Mouse (Mus musculus): ENCODE measurements around the gene Arhgdia.
"Not testable (repeated sequence)": the region's sequence is repeated elsewhere in the genome, so short reads cannot be mapped to it uniquely, and the experiment has no call there.

Gene Arhgdia

DNA sequence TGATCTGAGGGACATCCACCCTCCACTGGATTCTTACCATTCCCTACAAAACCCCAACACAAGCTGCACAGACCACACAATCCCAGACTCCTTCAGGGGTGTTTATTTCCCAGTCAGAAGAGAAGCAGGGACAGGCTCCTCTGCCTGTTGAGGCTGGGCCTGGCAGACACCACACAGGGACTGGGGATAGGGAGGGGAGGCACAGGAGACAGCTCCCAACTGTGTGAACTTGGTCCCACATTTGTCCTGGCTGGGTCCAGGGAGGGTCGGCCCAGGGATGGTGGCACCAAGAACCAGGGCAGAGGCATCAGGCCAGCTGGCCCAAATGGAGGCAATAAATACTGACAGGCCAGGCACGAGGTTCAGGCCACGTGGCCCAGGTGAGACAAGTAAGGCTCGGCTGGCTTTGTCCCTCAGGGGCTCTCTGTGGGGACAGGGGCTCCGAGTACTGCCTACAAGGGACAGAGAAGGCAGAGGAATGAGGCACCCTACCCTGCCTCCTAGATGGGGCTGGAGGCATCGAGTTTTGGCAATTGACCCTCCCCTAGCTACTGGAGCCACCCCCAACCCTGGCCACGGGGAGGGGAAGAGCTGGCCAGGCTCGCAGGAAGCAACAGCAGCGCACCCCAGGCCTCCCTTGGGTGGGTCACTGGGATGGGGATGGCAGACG is 3.3 kb downstream of the Arhgdia start:
- no peak for DNase-seq (ENCODE audit: low read depth)

DNA sequence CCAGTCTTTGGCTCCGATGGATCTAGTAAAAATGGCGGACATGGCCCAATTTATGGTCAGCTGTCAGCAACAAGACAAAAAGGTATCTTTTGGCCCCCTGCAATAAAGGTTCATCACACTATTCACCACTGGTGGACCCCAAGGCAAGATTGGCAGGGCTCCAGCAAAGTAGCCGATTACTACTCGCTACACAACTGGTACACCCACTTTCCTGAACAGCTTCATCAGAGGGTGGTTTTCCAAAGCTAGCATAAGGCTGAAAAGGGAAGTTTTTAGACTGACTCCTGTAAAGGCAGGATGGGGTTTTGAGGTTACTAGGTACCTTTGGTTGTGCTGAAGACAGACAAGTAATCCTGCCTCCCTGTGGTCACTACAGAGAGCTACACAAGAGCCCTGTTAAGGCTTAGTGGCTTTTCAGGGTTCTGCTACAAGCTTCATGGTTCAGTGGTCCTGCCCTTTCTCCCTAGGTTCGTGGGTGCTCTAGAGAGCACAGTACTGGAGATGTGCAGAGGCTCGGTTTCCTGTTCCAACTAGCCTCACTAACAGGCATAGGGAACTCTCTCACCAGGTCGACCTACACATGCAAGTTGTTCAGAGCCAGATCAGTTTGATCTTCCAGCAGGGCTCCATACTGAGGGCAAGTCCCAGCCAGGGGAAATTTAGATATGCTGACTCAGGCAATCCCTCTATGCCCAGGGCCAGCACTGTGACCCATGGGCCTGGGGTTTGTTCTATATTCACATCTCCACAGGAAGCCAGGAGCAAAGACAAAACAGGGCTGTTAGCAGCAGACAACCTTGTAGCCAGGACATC is 4.0 kb downstream of the Arhgdia start:
- DNase-seq (ENCODE audit: low read depth): no peak

DNA sequence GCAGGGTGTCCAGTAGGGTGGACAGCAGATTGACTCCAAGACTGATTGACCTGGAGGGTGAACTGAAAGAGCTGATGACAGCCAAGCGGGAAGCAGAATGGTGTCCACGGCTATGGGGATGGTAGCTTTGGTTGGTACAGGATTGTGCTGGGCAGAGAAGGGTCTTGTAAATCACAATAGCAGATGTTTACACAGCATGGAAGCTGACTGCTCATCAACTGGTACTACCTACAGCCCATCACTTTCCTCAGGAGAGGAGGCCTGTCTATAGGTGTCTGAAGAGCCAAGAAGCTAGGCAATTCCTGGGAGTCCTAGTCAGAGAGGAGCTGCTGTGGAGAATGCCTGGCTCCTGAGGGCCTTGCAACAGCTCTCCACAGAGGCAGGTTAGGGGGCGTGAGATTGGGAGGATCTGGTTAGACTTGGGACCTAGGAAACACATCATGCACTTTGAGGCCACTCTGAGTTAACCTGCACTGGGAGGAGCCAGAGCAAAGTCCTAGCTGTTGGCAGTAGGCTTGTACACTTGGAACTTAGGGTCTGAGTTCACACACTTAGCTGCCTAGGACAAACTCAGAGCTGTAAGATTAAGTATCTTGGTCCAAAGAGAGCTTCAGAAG is 5.0 kb downstream of the Arhgdia start:
- DNase-seq (ENCODE audit: low read depth): no peak

DNA sequence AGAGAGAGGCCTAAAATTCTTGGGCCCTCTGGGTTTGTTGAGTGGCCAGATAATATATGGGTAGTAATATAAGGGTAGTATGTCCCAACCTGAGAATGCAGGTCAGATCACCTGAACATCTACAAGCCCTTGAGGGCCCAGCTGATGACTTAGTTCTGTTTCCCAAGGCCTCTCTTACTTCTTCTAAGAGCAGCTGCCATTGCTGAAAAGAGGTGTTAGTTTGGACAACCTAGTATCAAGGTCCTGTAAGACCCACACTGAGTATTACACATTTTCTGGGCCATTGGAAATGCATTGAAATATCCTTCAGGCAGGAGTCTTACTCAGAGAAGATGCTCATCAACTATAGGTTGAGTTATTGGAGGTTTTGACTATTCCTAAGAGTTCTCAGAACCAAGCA is 5.5 kb downstream of the Arhgdia start:
- DNase-seq (ENCODE audit: low read depth): no peak

DNA sequence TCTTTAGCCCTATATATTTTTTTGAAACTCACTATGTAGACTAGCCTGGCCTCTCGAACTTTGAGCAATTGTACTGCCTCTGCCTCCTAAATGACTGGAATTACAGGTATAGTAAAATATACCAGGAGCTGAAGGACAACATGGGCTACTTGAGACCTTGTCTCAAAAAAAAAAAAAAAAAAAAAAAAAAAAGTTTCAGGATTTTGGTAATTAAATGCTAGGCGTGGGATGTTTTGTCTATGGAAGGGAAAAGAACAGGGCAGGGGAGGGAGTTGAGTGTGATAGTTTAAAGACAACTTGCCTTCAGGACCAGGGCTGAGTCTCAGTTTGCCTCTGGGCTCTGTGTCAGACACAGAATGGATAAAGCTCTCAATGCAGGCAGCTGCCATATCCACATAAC is 6.4 kb downstream of the Arhgdia start:
- no peak for DNase-seq (ENCODE audit: low read depth)

DNA sequence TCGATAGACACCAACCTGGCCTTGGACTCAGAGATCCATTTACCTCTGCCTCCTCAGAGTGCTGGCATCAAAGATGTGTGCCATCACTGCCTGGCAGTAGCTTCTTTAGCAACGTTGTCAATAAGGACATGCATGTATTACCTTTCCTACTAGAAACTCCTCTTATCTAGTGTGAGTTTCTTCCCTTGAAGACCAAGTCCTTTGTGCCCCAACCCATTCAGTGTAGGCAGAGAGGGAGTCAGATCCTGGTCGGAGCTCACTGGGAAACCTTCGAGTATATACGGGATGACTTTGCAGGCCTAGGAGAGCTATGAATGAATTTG is 7.2 kb downstream of the Arhgdia start:
- DNase-seq (ENCODE audit: low read depth): no peak

DNA sequence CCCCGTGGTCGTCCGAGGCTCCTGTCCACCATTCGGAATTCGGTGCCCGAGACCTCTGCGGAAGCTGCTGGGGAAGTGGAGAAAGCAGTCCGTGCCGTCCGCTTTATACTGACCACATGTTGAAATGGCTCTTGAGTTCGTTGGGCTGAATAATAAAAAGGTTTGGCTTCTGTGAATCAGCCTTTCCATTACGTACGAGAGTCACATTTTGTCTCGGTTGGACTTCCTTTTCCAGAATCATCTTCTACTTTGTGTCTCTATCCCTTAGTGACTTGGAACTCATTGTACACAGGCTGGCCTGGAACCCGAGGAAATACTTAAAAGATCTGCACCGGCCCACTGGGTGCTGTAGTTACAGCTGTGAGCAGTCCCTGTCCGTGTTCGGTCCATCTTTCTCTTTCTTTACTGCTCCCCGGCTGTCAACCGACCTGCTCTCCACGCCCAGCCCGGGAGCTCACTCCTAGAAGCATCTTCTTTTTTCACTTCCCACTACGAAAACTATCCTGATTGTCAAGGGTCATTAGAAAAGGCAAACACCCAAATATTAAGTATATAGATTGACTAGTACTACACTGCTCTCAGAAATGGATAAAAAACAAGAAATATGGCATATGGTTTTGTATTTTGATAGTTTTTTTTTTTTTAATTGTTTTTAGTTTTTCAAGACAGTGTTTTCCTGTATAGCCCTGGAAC is 7.7 kb downstream of the Arhgdia start:
- no peak for DNase-seq (ENCODE audit: low read depth)

DNA sequence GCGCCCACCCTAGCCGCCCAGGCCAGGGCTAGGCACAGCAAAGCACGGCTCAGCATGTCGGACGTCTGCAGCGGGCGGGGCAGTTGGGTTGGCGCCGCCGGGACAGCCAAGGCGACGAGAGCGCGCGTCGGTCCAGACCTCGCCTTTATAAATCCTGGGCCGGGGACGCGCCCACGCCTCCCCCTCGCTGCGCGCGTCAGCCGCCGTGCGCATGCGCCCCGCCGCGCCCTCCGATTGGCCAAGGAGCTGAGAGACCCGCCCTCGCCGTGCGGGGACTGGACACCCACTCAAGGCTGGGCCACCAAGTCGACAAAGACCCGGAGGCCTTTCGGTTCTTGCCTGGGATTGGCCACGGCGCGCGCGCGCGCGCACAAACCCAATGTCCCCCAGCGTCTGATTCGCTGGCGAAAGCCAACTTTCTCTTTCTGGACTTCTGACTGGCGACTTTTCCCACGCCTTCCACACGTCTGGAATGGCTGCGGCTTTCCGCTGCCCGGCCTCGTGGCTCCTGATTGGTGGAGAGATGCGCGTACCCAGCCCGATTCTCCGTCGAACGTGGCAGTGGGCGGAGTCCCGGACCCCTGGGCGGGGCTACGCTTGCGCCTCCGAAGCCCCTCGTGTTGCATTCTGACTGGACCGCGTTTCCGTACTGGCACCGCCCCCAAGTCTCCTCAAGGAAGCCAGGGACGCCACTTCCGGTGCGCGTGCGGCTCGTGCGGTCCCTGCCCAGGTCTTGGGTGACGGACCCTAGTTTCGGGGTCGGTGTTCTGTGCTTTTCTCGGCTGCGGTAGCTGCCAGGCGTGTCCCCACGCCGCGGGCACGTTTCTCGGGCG is 8.5 kb downstream of the Arhgdia start, which contains the start of gene P4hb:
TSS of gene P4hb (minus strand) at position 502 of the 833 bp plus-strand sequence.
- peak; percentile 98 for DNase-seq (ENCODE audit: low read depth)

DNA sequence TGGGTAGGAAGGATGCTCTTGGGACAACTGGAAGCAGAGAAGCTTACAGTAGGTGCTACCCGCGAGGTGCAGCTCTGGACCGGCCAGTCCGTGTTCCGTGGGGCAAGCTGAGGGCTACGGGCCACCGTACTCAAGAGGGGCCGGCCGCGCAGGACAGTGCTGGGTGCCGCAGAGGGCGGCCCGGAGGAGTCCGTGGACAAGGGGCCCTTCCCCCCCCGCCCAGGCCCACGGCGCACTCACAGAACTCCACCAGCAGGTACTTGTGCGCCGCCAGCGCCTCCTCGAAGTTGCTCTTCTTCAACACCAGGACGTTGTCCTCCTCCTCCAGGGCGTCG is 9.0 kb downstream of the Arhgdia start:
- DNase-seq (ENCODE audit: low read depth): no peak

DNA sequence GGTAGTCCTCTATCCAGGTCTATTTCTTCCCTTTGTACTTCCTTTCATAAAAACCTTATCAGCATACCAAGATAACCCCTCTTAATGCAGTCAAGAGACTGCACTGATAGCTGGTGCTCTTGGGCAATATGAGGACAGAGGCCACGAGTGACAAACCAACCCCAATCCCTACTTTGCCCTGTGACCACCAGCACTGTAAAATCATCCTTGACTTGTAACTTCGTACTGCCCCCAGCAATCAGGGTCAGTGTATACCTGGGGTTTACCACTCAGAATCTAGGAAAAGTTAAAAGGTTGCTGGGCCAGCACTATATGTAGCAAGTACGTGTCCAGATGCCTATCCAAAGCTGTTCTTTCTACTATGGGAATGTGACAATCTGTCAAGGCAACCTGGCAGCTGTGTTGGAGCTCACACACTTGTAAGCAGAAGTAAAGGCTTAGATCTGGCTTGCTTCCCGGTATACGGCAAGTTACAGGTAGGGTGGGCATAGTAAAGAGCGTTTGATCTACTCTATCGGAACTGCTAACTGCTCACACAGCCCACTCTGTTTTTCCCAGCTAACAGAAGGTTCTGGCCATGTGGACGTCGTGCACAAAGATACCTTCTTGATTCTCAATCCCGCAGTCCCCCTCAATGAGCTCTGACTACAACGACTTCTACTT is 9.5 kb downstream of the Arhgdia start:
- no peak for DNase-seq (ENCODE audit: low read depth)

DNA sequence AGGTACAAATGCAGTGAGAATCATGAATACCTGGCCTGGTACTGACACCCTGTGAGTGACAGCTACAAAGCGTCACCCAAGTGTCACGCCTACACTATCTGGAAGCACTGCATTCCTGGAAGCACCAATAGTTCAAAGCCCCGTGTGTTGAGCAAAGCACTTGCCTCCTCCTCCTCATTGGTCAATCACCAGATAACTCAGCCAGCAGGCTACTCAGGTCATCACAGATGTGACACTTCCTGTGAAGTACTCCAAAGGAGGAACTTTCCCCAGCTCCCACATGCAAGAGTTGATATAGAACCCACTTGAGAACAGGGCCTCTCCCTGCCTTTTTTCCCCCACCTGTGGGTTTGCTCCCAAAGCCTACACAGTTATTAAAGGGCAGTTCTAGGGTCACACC is 10.3 kb downstream of the Arhgdia start:
- DNase-seq (ENCODE audit: low read depth): no peak

DNA sequence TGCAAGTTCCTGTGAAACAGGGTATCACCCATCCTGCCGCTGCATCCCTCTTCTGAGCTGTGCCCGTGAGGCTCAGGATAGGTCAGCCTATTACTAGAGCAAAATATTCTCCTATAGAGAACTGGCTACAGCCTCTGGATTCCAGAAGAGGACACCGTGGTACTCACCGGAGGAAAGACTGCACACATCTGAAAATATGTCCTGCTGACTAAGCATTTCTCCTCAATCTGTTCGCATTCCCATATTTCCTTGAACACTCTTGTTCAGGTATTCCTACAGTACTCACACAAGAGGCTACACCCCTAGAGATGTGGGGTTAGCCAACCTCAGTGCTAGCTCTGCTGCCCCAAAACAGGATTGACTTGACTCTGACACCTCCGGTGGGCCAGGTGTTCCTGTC is 13.1 kb downstream of the Arhgdia start:
- no peak for DNase-seq (ENCODE audit: low read depth)

DNA sequence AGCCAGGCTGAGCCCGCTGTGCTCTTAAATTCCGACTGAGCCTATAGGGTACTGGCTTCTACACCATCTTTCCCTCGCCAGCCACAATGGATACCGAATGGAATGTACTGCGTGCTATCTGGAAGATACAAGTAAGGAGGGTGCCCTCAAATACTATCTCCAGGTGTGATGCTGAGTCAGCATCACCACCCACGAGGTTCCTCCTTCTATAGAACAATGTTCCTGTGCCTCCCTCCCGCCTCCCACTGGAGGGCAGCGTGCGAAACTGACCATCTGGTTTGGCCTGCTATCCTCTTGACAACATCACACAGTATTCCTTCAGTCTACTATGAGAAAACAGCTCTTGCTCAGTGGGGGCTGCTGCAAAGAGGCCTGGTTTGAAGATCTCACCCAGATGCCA is 16.3 kb downstream of the Arhgdia start:
- DNase-seq (ENCODE audit: low read depth): no peak

DNA sequence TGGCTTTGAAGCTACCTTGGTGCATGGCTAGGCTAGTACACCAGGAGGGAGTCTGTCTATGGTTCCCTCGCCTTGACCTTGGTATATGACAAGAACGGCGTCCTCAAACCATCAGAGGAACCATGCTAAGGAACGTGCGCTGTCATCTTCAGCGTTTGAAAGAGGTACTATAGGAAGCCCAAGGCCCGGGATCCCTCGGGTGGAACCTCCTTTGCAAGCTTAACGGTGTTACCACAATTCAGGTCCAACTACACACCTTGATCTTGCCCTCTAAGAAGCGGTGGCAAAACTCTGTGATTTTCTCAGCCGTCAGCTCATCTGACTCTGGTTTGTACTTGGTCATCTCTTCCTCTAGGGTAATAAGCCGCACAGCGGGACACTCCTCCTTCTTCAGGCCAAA is 18.5 kb downstream of the Arhgdia start:
- DNase-seq (ENCODE audit: low read depth): no peak

DNA sequence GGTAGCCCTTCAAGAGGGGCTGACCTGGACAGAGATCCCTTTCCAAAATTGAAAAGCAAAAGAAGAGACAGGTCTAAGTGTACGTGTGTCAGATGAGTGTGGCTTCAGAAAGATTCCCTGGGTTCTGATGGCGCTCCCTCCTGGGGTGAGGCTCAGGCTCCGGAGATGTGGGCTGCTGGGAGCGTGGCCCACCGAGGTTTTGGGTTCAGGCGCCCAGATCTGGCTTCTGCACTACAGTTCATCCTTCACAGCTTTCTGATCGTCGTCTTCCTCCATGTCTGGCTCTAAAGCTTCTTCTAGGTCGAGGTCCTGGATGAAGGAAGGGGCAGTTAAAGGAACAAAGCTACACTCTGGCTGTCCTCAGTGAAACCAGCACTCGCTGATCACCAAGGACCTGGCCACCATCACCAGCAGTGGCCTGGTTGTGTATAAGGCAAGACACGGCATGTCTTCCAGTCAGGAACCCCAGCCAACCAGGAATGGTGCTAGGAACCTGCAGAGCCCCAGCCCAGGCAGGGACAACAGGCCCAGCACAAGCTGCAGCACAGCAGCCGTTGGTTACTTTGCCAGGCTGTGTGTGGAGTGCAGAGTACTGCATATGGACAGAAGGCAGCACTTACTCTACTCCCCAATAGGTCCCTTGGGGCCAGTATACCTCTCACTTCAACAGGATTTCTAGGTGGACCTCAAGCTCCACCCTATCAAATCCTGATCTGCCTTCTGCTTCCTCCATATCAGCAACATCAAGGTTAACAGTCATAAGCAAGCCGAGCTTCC is 20.3 kb downstream of the Arhgdia start:
- no peak for DNase-seq (ENCODE audit: low read depth)

DNA sequence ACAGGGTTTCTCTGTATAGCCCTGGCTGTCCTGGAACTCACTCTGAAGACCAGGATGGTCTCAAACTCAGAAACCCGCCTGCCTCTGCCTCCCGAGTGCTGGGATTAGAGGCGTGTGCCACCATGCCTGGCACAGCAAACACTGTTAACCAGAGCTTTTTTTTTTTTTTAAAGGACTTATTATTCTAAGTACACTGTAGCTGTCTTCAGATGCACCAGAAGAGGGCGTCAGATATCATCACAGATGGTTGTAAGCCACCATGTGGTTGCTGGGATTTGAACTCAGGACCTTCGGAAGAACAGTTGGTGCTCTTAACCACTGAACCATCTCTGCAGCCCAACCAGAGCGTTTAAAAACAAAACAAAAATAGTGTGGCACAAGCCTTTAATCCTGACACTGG is 22.6 kb downstream of the Arhgdia start:
- not testable (repeated sequence) for DNase-seq (ENCODE audit: low read depth)

DNA sequence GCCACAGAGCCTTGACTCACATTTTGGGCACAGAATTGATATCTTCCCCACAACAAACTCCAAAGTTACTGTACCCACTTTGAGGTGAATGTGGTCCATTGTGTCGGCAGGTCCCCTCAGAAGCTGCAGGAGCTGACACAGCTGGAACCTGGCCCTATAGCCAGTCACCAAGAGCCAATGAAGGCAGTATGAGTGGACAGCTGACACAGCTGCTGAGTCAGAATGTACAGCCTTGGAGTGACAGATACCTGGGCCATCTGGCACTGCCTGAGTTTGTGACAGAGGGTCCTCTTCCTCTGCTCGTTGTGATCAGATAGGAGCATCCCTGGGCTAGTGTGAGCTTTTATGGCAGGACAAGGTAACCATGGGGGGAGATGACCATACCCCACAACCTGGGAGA is 26.2 kb downstream of the Arhgdia start:
- no peak for DNase-seq (ENCODE audit: low read depth)

DNA sequence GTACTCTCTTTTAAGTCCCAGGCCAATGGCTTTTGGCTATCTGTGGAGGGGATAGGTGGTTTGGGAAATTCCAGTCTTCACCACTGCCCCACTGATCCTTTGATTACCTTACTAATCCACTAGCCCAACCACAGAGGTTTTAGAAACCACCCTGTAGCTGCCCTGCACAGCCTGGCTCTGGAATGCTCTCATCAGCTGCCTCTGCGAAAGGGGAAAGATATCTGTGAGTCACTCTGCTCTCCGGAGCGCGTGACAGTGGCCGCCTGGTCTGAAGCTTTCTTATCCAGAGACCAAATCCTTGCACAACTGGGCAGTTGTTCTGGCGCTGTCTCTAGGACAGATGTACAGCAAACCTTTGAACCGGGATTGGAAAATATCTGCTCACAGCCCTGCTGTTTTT is 26.6 kb downstream of the Arhgdia start:
- no peak for DNase-seq (ENCODE audit: low read depth)

DNA sequence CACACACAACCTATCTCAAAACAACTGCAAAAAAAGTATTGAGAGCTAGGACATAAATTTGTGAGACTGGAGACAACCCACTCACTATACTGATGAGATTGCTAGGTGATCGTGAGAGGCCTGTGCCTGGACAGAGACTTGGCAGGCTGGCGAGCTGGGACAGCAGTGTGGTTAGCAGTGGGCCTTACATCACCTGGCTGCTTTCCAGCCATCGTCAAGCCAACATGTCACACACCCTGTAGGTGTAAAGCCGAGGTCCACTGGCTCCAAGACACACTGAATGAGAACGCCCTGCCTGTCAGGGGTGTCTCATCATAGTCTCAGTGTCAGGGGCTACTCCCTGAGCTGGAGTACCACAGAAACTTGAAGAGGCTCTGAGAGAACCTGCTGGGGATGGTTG is 28.7 kb downstream of the Arhgdia start:
- DNase-seq (ENCODE audit: low read depth): no peak

DNA sequence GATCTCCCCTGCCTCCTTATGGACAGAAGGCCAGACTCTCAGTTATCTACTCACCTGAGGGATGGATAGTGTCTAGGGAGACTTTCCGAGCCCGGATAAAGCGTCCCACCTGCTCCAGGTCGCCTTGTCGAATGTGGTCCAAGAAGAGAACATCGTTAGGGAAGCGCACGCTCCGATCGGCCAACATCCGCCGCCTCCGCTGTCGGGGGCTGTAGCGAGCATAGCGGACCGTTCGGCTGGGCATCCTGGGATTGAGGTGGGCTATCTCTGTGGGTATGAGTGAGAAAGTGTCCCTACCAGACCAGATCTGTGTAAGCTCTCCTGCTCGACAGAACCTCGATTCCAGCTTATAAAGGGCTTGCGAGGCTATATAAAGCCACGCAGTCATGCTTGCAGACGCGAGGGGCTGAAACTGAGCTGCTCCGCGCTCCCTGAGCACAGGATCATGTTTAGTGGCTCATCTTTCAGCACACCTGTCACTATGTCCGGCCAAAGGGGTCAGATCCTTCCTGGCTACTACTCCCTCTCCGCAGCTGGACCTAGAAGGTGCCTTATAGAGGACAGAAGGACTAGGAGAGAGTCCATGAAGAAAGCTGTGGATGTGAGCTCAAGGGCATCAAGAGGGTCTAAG is 30.5 kb downstream of the Arhgdia start, which contains the start of gene Ppp1r27:
TSS of gene Ppp1r27 (minus strand) at position 323 of the 631 bp plus-strand sequence.
- DNase-seq (ENCODE audit: low read depth): no peak
